Mouse (Mus musculus) spleen, postnatal 36 days (tissue): ENCODE measurements around the gene Tgm7.
A peak's percentile ranks its signal among the peaks of the same experiment; 100 is the strongest.
"Not testable (repeated sequence)": the region's sequence is repeated elsewhere in the genome, so short reads cannot be mapped to it uniquely, and the experiment has no call there.

Source experiments
- DNase-seq, 2 experiments: peaks; one replicate each; pipeline ENCODE4 v3.0.0; 2022; ENCODE audit warnings: low spot score in 2 of 2, mixed read lengths in 1 of 2

Tgm7 gene

GRCm38 (mm10) chr2:121109695-121110094 is at the start of gene Tgm7:
Tgm7 (minus strand) TSS chr2:121109795.
- DNase-seq, result no peak

DNA sequence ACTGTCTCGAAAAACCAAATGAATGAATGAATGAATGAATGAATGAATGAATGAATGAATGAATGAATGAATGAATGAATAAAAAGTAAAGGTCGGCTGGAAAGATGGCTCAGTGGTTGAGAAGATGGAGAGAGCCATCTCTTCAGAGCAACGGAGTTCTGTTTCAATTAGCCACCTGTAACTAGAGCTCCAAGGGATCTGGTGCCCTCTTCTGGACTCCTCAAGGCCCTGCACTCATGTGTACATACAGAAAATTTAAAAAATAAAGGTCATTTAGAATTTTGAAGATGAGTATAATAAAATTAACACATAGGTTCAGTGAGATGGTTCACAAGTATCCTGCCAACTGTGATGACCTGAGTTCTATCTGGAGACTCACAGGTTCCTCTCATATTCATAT is 43.5 kb upstream of the Tgm7 start:
- no peak for DNase-seq

DNA sequence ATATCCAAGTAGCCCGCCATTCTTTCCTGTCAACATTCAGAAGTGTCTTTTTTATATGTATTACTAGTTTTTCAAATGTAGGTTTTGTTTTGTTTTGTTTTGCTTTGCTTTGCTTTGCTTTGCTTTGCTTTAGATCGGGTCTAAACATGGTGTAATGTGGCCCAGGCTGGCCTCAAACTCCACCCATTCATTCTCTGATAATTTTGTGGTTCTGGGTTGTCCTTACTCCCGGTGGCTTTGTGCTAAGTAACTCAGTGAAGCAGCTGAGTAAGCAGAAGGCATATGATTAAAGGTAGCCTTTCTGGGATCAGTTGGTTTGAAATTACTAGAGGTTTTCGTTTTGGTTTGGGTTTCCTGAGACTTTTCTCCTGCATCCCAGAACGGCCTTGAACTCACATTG is 40.1 kb upstream of the Tgm7 start:
- no peak for DNase-seq

DNA sequence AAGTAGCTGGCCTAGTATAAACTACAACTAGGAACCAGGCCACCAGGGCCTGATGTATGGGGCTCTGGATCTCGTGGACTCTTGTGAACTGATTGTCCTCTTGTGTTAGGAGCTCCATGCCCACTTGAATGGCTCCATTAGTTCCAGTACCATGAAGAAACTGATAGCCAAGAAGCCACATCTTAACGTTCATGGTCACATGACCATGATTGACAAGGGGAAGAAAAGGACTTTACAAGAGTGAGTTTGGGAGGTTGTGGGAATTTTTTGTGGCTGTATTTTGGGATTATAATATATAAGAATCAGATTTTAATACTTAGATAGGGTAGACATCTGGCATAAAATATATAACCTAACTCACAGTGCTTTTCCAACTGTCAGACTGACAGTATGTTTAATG is 32.8 kb upstream of the Tgm7 start:
- DNase-seq, result no peak

GRCm38 (mm10) chr2:121141216-121142035 is 31.8 kb upstream of the Tgm7 start:
- no peak for DNase-seq

DNA sequence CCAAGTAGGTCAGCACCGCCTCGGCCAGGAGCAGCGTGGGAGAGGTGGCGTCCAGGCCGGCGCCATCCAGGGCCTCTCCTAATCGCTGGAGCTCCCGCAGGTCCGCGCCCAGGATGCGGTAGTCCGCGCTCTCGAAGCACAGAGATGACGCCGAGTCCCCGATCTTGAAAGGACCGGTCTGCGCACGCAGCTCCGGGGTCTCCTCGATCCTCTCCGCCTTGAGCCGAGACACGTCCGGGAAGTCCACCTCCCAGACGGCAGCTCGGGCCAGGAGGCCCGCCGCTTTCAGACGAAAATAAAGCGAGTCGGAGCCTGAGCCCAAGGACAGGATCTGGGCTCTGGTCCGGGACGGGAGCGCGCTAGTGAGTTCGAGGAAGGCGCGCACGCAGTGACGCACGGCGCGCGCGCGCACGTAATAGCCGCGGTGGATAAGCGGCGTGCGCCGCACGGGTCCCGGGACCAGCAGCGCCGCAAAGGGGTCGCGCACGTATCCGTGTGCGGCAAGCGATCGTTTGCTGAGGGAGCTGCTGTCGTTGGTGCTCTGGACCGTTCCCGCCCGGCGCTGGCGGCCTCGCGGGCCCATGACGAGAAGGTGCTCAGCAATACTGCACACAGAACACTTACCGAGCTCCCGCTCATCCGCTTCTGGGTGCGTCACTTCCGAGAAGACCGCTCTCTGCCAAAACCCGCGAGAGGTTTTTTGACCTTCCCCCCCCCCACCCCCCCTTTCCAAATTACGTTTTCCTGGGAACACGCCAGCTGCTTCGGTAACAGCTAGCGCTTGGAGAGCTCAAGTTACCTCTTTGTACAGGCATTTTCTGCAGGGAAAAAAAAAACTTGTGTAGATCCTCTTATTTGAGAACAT is 30.7 kb upstream of the Tgm7 start, which contains the start of the genes Adal and Lcmt2:
TSS of gene Adal (plus strand) at position 411 of the 865 bp plus-strand sequence.
TSS of gene Lcmt2 (minus strand) at position 636 of the 865 bp plus-strand sequence.
- DNase-seq, result peak; percentile 85 to 87

DNA sequence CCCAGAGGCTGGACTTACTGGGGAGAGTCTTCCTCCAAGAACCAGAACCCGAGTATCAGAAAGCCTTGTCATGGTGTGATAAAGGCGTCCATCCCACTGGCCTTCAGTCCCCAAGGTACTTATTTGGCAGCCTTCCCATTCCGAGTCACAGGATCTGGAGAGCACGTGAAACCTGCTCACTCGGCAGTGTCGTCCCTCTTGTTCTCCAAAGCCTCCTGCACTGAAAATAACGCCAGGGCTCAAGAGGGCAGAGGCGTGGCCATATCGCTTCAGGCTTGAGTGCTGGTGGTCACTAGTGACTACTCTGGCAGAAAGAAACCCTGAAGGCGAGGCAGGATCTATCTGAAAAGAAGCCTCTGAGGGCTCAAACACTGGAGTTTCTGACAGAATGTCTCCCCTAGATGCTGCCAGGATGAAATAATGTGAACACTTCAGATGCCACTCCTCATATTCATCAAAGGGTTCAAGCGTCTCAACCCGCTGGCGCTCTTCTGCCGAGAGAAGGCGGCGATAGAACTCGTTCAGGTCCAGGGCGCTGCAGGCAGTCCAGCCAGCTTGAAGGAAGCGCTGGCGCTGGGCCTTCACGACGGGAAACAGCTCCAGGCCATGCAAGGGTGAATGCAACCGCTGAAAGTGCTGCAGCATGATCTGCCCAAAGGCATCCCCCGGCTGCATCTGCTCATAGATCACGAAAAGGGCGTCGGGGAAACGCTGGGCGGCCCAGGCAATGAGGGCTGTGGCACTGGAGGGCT is 29.8 kb upstream of the Tgm7 start:
- peak in 1 of 2 experiments; percentile 27 for DNase-seq

DNA sequence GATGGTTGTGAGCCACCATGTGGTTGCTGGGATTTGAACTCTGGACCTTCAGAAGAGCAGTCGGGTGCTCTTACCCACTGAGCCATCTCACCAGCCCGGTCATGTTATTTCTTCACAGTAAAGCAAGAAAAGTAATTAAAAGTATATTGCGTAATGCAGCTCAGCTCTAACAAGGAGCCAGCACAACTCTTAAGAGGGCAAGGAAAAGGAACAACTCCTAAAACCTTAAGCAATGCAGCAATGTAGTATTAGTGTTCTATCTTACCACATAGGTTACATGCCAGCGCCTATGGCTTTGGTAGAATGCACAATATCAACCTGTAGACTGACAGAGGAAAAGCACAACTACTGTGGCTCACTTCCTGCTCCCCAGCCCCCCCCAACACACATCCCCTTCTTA is 27.8 kb upstream of the Tgm7 start:
- DNase-seq, result no peak

DNA sequence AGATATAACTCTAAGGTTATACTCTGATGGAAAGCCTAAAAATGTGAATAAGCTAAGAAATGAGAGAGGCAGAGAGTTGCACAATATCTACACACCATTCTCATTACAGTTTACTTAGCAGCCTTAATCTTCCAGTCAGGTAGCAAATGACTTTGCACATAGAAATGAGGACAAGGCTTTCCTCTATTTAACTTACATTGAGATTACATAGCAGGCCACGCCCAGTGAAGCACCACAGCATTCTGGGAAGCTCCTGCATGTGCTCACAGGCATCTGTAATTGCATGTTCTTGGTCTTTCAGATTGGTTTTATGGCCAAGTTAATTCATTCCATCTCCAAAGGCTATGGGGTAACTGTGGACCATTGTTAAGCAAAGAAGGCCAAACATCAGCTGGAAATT is 23.2 kb upstream of the Tgm7 start:
- no peak for DNase-seq

DNA sequence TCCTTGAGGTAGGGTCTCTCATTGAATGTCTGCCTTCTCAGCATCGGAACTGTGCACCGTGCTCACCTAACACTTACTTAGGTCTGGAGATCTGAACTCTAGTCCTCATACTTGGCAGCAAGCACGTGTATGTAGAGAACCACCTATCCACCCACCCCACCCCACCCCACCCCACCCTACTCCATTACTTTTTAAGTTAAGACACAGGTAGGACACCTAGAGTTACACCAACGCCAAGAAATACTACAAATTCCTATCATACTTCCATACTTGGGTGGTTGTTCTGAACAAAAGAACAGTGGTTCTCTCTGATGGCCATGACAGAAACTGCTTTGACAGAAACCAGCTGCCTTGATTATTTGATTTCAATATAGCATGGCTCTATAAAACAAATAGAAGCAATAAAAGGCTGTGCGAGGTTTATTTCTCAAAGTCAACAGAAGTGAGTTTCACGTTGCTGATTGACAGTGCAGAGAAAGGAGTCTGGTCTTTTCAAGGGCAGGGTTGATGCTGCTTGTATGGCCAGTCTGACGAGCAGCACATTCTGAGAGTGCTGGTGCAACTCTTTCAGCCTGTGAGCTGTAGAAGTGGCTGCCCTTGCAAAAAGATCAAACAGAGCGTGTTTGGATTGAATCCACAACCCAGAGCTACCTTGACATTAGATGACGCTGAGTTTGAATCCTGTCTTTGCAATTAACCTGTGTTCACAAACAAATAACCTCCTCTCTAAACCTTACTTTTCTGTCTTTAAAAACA is 19.4 kb upstream of the Tgm7 start:
- no peak for DNase-seq

DNA sequence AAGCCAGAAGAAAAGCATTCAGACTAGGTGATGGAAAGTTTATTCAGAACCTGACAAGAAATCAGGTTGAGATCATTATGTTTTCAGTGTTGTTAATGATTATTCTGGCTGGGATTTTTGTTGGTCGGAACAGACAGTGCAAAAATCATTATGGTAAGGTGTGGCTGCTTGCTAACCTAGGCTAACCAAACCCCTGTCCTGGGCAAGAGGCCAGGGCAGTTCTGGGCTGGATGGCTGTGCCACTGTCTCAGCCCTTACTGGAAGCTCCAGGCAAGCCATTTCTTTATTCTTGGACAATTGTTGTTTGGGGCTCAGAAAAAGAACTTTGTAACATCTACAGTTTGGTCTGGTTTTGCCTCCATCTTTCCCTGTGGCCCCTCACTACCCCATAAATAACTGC is 17.9 kb upstream of the Tgm7 start:
- no peak for DNase-seq

DNA sequence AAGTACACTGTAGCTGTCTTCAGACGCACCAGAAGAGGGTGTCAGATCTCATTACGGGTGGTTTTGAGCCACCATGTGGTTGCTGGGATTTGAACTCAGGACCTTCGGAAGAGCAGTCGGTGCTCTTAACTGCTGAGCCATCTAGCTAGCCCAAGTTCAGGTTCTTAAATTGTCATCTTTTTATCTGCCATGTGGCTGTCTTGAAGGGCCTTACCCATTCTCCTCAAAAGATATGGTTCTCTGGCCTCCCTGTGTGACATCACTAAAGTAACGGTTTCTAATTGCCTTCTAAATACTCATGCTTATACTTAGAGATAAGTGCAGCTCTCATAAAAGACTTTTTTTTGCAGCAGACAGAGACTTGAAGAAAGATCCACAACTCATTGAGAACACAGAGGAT is 16.7 kb upstream of the Tgm7 start:
- not testable (repeated sequence) for DNase-seq

DNA sequence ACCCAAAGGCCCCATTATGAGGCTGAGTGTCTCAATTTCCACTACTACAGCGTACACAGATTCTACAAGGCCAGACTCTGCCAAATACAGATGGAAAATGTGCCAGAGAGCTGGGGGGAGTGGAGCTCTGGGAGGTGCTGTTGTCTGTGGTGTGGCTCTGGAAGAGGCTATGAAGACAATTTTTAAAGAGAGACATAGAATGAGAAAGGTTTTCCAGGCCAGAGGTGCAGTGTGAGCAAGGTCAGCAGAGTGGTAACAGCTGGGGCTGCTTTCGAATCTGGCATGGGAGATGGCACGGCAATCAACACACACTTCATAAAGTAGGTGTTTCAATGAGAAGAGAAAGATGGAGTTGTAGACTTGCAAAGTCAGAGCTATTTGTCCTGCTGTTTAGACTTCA is 9.7 kb upstream of the Tgm7 start:
- DNase-seq, result no peak

DNA sequence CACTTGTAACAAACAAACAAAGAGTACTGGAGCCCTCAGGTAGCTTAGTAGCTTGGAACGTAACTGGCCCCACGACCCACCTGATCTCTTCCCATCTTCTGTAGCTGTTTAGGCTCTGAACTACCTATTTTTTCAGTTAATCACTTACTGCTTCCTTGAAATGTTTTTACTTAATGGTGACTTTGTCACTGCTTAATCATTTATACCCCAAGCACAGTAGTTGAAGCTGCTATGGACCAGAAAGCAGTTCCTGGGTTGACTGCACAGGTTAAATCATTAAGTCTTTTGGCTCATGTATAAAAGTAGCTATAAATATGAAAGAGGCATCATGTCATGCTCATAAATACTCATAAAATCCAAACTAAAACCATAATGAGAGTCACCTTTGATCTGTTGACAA is 5.8 kb upstream of the Tgm7 start:
- no peak for DNase-seq

DNA sequence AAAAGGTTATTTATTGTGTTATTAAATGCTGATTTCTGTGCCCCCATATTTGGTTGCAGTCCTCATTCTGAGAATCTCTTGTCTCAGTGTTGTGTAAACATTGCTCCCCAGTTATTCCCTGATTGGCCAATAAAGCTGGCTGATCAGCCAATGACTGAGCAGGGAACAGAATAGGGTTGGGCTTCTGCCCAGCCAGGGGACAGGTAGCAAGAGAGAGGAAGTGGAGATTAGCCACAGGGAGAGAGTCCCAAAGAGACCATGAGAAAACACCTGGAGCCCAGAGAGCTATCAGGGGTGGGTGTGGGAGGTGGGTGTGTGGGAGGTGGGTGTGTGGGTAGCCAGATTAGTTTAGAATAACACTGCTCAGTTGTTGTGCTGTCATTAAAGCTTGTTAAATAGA is 3.7 kb downstream of the Tgm7 start:
- DNase-seq, result no peak

DNA sequence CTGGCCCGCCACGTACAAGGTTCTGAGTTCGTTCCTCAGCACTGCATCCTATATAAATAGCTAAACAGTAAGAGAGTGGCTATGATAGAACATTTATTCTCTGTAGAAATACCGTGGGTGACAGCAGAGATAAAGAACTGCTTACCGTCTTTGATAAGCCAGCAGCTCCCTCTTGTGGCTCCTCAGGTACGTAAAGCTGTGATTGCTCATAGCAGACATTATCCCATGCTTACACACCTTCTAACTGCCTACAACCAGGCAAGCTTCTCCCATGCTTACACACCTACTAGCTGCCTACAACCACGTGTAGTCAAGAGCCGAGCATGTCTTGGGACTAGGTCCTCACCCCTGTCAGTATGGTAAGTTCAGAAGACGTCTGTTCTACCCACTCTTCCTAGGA is 7.5 kb downstream of the Tgm7 start:
- DNase-seq, result peak; percentile 32 to 40

GRCm38 (mm10) chr2:121089751-121090150 is 19.8 kb downstream of the Tgm7 start:
- DNase-seq, result no peak

- no peak for DNase-seq
These were observed 21.1 kb downstream of the Tgm7 start for GRCm38 (mm10) chr2:121088507-121088906.

GRCm38 (mm10) chr2:121085480-121086185 is 24.0 kb downstream of the Tgm7 start, which contains the start of gene Tgm5:
Tgm5 (minus strand) TSS chr2:121085841.
- no peak for DNase-seq

GRCm38 (mm10) chr2:121082626-121083025 is 27.0 kb downstream of the Tgm7 start:
- no peak for DNase-seq

DNA sequence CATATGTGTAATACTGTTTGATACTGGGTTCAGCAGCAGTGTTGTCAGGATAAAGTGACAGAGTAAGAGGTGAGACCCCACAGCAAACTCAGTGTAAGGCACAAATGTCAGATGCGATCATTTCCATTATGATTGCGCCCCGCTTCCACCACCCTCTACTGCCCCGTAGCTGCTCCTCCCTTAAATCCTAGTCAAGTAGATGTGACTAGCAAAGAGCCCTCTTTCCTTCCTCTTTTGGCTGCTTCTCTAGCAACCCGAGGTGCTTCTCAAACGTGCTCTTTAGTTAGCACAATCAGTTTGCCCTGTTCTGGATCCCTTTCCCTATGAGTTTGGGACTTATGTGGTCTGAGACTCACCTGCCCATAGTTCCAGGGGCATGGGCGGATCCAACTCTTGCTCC is 34.8 kb downstream of the Tgm7 start:
- DNase-seq, result no peak
